Mouse (Mus musculus) kidney, adult 9 months (tissue): ENCODE results near the gene Rbms1.

Experiments used
- DNase-seq: peaks from one replicate; pipeline ENCODE4 v3.0.0; 2022

Rbms1 gene

DNA sequence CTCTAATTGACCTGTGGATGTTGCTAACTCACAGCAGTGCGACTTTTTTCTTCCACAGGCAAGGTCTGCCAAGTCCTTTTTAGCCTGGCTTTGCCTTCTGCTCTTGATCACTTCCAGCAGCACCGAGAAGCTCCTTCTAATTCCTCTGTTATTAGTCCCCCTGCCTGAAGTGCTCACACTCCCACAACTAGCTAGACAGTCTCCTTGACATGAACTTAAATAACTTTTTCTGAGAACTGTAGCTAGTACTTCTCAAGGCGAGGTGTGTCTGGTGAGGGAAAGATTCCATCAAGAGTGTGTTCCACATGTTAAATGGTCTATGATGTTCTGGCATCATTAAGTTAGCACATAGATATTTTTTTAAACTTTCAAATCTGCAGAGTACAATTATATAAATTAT lies 256.1 kb downstream of the Rbms1 start:
- DNase-seq, result no peak

GRCm38 (mm10) chr2:60705426-60705825 lies 257.6 kb downstream of the Rbms1 start:
- peak; percentile 71 for DNase-seq

DNA sequence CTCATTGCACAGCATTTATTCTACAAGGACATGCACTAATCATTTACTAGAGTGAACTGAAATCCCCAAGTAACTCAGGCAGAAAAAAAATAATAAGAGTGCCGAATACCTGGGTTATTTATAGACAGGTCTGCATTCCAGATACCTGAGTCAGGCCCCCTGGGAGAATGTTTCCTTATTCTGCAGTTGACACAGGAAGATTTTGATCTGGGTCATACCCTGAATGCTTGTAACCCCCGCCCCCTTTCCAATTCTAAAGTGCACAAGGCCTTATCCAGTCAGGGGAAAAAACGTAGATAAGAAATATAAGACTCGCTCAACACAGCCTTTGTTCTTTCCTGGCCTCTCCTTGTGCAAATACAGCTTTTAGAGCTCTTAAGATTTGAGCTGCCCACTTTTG lies 259.7 kb downstream of the Rbms1 start:
- peak; percentile 89 for DNase-seq

- no peak for DNase-seq
These were observed 262.0 kb downstream of the Rbms1 start for GRCm38 (mm10) chr2:60700956-60701355.
